Mouse (Mus musculus): ENCODE results near the gene 1700001P01Rik.

DNA sequence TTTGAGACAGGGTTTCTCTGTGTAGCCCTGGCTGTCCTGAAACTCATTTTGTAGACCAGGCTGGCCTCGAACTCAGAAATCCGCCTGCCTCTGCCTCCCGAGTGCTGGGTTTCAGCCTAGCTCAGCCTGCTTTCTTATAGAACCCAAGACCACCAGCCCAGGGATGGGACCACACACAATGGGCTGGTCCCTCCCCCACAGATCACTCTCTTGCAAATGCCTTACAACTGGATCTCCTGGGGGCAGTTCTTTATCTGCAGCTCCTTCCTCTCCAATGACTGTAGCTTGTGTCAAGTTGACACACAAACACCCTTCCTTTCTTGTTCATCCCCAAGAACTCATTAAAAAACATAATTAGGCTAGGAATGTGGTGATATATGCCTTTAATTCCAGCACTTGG lies 12.2 kb upstream of the 1700001P01Rik start:
- TF ChIP-seq POLR2A (IDR thresholded peaks at IDR 0.05; ENCODE audit: low read depth, low read length) (no peak), NELFE (IDR thresholded peaks at IDR 0.05; ENCODE audit: low read depth, low read length) (no peak), MAX (IDR thresholded peaks at IDR 0.05; ENCODE audit: low read length) (no peak), GABPA (IDR thresholded peaks at IDR 0.05; ENCODE audit: insufficient replicate concordance, low read depth, low read length) (no peak), BHLHE40 (IDR thresholded peaks at IDR 0.05; ENCODE audit: low read depth, low read length) (no peak), MAZ (IDR thresholded peaks at IDR 0.05; ENCODE audit: low read depth, low read length) (no peak), SMC3 (IDR thresholded peaks at IDR 0.05; ENCODE audit: low read depth, low read length) (no peak), RAD21 (IDR thresholded peaks at IDR 0.05; ENCODE audit: low read depth, low read length) (no peak), CTCF (conservative IDR thresholded peaks at IDR 0.05 in 1 of 2, IDR thresholded peaks at IDR 0.05 in 1 of 2; ENCODE audit: low read depth in 2 of 2, low read length in 2 of 2) (no peak), UBTF (IDR thresholded peaks at IDR 0.05; ENCODE audit: low read depth, low read length) (no peak), USF1 (IDR thresholded peaks at IDR 0.05; ENCODE audit: low read depth, low read length) (no peak), CHD2 (IDR thresholded peaks at IDR 0.05; ENCODE audit: low read length) (no peak), SIN3A (IDR thresholded peaks at IDR 0.05; ENCODE audit: low read length) (no peak), MEF2A (IDR thresholded peaks at IDR 0.05; ENCODE audit: borderline replicate concordance, low read depth, low read length) (no peak)
